Mouse (Mus musculus): Measurements from ENCODE around the gene Pkp4.

Pkp4 gene

GRCm38 (mm10) chr2:59271835-59272234 is 111.2 kb downstream of the Pkp4 start:
- DNase-seq (ENCODE audit: low spot score), result no peak

GRCm38 (mm10) chr2:59272713-59273112 is 112.1 kb downstream of the Pkp4 start:
- no peak for DNase-seq (ENCODE audit: low spot score)

DNA sequence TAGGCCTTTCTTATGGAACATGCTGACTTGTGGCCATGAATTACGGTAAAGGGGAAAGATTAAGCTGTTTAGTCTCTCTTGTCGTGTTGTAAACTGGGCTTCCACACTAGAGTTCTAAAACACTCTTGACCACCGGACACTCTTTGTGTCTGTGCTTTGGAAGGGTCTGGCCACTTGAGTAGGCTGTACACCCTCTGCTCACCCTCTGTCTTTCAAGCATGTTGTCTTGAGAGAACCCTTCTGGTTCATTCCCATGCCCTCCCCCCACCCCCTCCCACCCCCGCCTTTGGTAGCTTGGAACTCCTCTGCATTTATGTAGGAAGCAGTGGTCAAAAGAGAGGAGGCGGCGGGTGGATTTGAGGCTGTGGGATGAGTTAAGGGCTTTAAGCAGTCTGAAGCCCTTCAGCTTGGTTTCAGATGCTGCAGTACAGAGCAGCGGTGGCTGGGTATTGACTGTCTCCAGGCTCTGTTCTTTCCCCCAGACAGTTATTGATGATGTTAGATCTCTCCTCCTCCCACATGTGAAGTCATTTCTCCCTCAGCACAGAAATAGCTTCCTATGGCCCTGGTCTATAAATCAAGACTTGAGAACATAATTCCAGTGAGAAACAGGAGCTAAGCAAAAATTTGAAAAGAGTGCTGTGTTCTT is 120.4 kb downstream of the Pkp4 start:
- DNase-seq (ENCODE audit: low spot score), result no peak

- DNase-seq (ENCODE audit: low spot score), result no peak
Observed at GRCm38 (mm10) chr2:59282966-59283365, 122.3 kb downstream of the Pkp4 start.

DNA sequence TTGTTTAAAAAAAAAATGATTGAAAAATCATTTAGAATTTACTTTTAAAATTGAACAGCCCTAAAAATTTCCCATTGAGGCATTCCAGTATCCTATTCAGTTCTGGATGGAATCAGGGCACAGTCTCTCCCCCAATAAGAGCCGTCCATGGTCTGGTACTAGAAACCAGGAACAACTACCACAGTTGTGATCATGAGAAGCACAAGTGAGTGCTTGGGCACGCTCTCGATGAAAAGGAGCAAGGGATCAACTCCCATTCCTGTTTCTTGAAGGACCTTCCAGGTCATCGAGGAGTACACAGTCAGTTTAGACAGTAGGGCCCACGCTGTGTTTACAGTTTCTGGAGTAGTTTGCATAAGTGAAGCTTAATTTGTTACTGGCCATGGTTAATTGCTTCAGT is 123.6 kb downstream of the Pkp4 start:
- no peak for DNase-seq (ENCODE audit: low spot score)

DNA sequence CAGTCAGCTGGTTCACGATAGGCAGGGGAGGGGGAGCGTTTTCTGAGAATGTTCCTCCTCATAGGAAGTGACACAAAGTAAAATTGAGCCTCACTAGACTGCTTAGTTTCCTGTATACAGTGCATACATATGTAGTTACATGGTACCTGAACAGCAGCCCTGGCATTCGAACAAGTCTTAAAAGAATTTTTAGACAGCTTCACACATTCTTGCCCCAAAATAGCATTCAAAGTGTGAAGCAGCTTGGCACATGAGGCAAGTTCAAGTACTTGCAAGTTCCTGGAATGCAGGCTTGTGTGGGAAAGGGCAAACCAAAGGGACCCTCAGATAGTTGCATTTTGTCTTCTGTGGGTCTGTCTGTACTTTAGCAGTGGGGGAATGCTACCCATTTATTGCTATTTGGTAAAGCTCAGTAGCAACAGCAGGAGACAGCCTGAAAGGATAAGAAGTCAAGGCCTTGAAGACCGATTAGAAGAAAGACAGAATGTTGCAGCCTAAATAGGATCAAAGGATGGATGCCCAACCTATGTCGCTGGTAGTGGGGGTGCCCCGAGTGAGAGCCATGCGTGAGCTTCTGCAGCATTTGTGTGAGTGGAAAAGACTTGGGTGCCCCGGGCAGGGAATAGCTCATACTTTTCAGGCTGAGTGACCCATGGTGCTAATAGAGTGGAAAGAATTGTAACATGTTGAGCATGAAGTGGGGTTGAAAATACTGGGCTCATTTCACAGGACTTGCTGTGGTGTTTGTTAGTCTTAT is 124.3 kb downstream of the Pkp4 start:
- no peak for DNase-seq (ENCODE audit: low spot score)

DNA sequence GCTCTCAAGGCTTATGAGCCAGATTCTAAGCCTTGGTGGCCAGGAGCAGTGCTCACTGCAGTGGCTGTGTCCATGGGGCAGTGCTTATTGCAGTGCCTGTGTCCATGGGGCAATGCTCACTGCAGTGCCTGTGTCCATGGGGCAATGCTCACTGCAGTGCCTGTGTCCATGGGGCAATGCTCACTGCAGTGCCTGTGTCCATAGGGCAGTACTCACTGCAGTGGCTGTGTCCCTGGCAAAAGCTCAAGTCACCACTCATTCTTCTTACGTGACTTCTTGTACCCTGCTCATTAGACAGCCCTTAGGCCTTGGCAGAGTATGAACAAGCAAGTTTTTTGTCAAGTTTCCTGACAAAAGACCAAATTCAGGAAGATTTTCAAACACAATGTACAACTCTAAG is 124.9 kb downstream of the Pkp4 start:
- DNase-seq (ENCODE audit: low spot score), result no peak

- DNase-seq (ENCODE audit: low spot score), result no peak
Observed at GRCm38 (mm10) chr2:59286247-59286646, 125.6 kb downstream of the Pkp4 start.

GRCm38 (mm10) chr2:59287630-59288029 is 127.0 kb downstream of the Pkp4 start:
- DNase-seq (ENCODE audit: low spot score), result no peak

DNA sequence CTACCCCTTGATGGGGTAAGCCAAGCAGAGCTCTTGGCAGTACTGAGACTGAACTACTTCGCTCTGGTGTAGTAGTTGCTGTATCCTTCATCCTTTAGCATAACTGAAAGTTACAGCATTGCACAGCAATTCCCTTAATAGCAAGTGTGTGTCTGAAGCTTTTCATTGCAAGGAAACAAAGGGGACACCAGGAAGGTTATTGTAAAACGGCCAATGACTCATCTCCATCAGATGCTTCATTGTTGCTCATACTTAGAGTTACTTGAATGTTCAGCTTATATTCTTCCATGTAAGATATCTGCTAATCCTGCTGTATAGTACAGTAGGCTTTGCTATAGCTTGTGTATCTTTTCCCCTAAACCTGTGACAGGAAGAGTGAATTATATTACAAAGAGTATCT is 128.8 kb downstream of the Pkp4 start:
- DNase-seq (ENCODE audit: low spot score), result no peak

- no peak for DNase-seq (ENCODE audit: low spot score)
Observed at GRCm38 (mm10) chr2:59290391-59290790, 129.7 kb downstream of the Pkp4 start.

- no peak for DNase-seq (ENCODE audit: low spot score)
Observed at GRCm38 (mm10) chr2:59299831-59300230, 139.2 kb downstream of the Pkp4 start.

- DNase-seq (ENCODE audit: low spot score), result peak; percentile 54
Observed at GRCm38 (mm10) chr2:59301671-59302070, 141.0 kb downstream of the Pkp4 start.

DNA sequence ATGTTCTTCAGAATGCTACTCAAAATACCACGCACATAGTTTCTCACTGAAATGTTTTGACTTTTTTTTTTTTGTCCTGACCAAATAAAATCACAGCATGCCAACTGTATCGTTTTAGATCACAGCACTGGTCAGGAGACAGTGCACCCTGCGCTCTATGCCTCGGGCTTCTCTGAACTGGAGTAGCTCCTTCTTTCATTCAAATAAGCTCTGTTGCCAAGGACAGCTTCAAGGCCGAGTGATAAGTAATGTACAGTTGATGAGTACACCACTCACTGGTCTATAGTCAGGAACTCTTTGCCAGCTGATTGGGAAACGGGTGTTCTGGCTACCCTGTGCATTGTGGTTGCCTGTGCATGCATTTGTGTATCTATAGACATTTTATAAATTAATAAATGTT is 141.8 kb downstream of the Pkp4 start:
- no peak for DNase-seq (ENCODE audit: low spot score)

- no peak for DNase-seq (ENCODE audit: low spot score)
Observed at GRCm38 (mm10) chr2:59303530-59304063, 142.9 kb downstream of the Pkp4 start.

DNA sequence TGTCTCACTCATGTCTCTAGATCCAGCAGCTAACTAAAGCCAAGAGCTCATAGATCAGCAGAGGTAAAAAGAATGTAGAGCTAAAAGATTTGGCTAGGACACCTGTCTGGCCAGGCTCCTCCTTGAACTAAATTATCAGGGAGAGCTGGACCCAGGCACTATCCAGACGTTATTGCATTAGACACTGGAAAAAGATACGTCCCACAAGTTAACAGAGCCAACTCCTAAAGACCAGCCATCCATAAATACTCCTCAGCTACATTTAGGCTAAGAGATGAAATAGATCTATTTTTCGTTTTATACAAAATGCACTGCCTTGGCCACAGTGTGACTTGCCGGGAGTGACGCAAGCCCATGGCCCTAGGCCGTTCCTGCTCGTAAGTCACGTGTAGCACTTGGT is 146.7 kb downstream of the Pkp4 start:
- DNase-seq (ENCODE audit: low spot score), result no peak

DNA sequence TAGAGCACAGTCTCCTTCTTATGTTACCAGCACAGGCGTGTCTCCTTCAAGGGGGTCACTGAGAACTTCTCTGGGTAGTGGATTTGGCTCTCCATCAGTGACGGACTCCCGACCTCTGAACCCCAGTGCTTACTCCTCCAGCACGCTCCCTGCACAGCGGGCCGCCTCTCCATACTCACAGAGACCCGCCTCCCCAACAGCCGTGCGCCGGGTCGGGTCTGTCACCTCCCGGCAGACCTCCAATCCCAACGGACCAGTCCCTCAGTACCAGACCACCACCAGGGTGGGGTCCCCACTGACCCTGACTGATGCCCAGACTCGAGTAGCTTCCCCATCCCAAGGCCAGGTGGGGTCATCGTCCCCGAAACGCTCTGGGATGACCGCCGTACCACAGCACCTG is 147.4 kb downstream of the Pkp4 start:
- DNase-seq (ENCODE audit: low spot score), result no peak

DNA sequence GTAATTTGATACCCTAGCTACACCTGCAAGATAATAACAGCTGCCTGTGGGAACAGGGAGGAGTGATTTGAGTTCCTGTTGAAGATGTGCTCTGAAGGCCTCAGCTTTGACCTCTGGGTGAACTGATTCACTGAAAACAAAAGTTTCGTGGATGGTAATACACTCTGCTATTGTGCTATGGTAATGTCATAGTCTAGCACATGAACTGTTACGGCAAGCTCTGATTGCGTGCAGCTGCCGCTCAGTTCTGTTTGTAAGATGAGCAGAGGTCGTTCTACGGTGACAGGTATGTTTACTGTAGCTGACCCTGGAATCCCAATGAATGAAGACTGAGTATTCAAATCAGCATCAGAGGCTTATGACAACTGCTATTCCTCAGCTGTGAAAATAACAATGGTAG is 152.6 kb downstream of the Pkp4 start:
- DNase-seq (ENCODE audit: low spot score), result no peak

- no peak for DNase-seq (ENCODE audit: low spot score)
Observed at GRCm38 (mm10) chr2:59318631-59319030, 158.0 kb downstream of the Pkp4 start.

GRCm38 (mm10) chr2:59327946-59328345 is 167.3 kb downstream of the Pkp4 start:
- no peak for DNase-seq (ENCODE audit: low spot score)

DNA sequence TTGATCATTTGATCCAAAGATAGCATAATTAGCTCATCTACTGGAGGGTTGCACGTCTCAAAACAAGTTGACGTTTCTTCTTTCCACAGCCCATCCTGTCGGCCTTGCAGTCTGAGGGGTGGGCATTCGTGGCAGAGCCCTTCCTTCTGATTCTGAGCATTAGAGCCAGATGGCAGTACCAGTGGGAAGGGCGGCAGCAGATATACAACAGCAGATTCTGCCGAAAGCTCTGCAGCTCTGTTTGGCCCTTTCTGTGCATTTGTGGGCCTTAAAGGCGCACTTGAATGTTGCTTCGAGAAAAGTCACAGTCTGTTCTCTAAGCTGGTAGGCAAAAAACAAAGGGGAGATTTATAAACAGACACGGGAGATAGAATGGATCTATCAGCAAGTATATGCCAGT is 170.4 kb downstream of the Pkp4 start:
- DNase-seq (ENCODE audit: low spot score), result no peak

GRCm38 (mm10) chr2:59332523-59332922 is 171.9 kb downstream of the Pkp4 start:
- no peak for DNase-seq (ENCODE audit: low spot score)

DNA sequence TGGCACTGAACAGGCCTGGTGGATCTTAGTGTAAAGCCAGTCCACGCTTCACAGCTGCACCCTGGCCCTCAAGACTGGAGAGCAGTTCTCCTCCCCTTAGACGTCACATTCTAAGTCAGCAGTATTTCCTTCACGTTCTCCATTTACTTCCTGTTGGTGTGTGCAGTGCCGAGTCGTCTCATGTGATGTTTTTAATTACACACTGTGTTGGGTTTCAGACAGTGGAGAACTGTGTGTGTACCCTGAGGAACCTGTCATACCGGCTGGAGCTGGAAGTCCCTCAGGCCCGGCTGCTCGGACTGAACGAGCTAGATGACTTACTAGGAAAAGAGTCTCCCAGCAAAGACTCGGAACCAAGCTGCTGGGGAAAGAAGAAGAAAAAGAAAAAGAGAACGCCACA is 177.9 kb downstream of the Pkp4 start:
- no peak for DNase-seq (ENCODE audit: low spot score)

DNA sequence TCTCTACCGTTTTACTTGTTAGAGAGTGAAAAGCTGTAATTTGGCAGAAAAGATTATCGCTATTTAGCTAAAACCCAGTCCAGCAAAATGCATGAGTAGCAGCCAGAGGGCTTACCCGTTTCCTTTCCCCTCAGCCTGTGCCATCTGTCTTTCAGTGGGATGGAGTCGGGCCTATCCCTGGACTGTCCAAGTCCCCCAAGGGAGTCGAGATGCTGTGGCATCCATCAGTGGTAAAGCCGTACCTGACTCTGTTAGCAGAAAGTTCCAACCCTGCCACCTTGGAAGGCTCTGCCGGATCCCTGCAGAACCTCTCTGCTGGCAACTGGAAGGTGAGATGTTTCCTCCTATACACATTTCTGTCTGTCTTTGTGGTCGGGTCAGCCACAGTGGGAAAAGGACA is 178.3 kb downstream of the Pkp4 start:
- no peak for DNase-seq (ENCODE audit: low spot score)
